Mouse (Mus musculus): ENCODE results near the gene Slc9a9.

DNA sequence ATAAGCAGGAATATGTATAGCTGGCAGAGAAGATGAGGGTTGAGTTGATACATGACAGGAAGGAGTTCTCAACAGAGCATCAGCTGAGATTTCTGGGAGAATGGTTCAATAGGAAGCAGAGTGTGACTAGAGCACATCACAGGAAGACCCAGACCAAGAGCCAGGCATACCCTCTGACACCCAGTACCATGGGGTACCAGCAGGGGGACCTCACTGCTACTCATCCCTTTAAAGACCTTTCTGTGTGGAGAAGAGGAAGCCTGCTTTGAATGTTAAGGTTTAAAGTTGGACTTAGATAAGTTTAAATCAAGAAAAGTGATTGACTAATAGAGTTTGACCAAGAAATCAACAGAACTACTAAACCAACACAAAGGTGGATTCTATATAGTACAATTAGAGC lies 257.4 kb downstream of the Slc9a9 start:
- TF ChIP-seq POLR2A (IDR thresholded peaks at IDR 0.05; ENCODE audit: borderline replicate concordance, insufficient read depth, low read length): no peak
- no peak for TF ChIP-seq CTCF (IDR thresholded peaks at IDR 0.05; ENCODE audit: borderline replicate concordance, insufficient read depth, low read depth, low read length)

All from cerebellum, adult 2 months (tissue).